Mouse (Mus musculus): ENCODE measurements around the gene Acp4. TPM values are rescaled to one million over a fixed set of nuclear protein-coding genes. Genes with fewer than 3 reads are reported as not detected.

Acp4 gene
- not detected in 2 replicates for polyA plus RNA-seq (2015; fragmentation: Nextera tagmentation; extraction: Ambion mirVana)

DNA sequence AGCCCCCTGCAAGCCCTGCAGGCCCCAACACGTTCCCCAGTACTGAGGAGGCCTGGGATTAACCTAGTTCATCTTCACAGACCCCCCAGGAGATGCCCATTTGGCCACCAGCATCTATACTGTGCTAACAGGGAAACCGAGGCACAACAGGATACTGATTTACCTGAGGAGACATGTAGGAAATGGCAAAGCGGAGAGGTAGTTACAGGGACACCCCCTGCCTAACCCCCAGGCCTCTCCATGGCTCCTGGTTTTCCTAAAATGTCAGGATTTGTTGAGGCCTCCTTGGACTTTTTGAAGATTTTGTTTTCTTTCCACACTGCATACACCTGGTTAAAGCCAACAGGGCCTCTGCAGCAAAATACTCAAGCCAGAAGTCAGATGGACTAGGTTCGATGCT is at the start of gene Acp4:
Acp4 (minus strand) TSS at position 101 of the 400 bp plus-strand sequence.
- Histone ChIP-seq H3K9ac (replicated peaks; ENCODE audit: low read depth) (no peak within 1 kb of the TSS), H3K4me3 (ENCODE audit: low read depth, low read length) (no peak within 1 kb of the TSS), H3K4me1 (ENCODE audit: insufficient read depth, low read depth, low read length) (no peaks in the 10 kb centered on the region), H3K4me2 (replicated peaks; ENCODE audit: low read depth, low read length) (no peak within 1 kb of the TSS), H3K9me3 (ENCODE audit: low read length) (no peaks in the 10 kb centered on the region), H3K36me3 (ENCODE audit: insufficient read depth, low read length) (no peaks in the 10 kb centered on the region), H3K27ac (ENCODE audit: low read length) (no peak within 1 kb of the TSS), H3K27me3 (replicated peaks; ENCODE audit: insufficient read depth, low read length) (no peaks in the 10 kb centered on the region)
- TF ChIP-seq CTCF (IDR thresholded peaks at IDR 0.05): no peak
- no peak for TF ChIP-seq EP300 (IDR thresholded peaks at IDR 0.05)
- no peak for DNase-seq (ENCODE audit: low spot score)
- WGBS: 77% methylated on average over 4 of the region's 4 CpGs
- ATAC-seq: no peak

DNA sequence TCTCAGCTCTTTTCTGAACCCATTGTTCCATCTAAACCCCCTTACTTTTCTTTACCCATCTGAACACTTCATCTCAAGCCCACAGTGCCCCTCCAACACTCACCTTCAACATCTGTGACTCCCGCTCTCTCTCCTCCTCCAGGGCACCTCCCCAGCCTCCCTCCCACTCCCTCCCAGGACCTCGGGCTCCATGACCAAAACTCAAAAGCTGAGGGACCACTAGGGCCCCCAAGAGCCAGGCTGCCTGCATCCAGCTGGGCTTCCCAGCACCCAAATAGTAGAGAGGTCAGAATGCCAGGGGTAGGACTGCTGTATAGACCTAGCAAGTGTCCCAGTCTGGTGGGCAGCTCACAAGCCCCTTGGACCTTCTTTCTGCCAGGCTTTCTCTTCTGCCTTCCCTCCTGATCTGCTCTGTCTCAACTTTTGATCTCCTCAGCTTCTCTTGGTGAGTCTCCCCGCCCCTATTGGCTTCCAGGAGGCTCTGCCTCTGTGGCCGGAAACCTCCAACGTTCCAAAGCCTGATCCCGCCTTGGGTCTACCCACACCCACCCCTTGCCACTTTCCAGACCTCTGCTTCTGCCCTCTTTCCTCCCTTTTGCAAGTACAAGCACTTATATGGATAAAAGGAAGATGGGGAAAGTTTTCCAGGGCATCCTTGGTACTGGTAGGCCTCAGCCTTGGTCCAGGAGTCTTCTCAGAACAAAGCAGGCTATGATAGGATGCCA is 49.5 kb upstream of the Acp4 start, which contains the start of gene Clec11a:
Clec11a (minus strand) TSS at position 387 of the 725 bp plus-strand sequence.
- Histone ChIP-seq H3K27me3 (replicated peaks; ENCODE audit: insufficient read depth, low read length) (0 out of 2 replicates have a peak, but pooled peaks cover 7% of the 10 kb centered on the region), H3K4me3 (ENCODE audit: low read depth, low read length) (no peak within 1 kb of the TSS), H3K4me1 (ENCODE audit: insufficient read depth, low read depth, low read length) (peaks cover 9% of the 10 kb centered on the region; the same call in 1 of the 2 replicates), H3K27ac (ENCODE audit: low read length) (no peak within 1 kb of the TSS), H3K4me2 (replicated peaks; ENCODE audit: low read depth, low read length) (peak within 1 kb of the TSS; percentile 14), H3K9ac (replicated peaks; ENCODE audit: low read depth) (no peak within 1 kb of the TSS), H3K36me3 (ENCODE audit: insufficient read depth, low read length) (no peaks in the 10 kb centered on the region), H3K9me3 (ENCODE audit: low read length) (no peaks in the 10 kb centered on the region)
- no peak for TF ChIP-seq EP300 (IDR thresholded peaks at IDR 0.05)
- TF ChIP-seq CTCF (IDR thresholded peaks at IDR 0.05): no peak
- WGBS: 66% methylated on average over 6 of the region's 6 CpGs
- DNase-seq (ENCODE audit: low spot score) (no peak), ATAC-seq (no peak)

DNA sequence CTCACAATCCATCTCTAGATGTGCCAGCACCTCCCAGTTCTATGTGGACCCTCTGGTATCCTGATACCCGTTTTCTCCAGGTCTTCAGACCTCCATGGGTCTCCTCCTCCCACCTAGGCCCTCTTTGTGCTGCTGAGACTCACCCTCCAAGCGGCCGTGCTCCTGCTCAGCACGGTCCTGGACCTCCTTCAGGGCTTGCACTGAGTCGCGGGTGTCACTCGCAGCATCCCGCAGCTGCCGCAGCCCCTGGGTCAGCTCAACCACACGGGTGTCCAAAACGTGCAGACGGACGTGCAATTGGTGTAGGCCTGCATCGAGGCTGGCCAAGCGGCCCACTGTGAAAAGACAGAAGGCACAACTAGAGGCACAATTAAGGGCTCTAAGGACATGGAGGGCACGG is 48.5 kb upstream of the Acp4 start:
- no peak overlapping the region for H3K9ac ChIP-seq (replicated peaks; ENCODE audit: low read depth)

DNA sequence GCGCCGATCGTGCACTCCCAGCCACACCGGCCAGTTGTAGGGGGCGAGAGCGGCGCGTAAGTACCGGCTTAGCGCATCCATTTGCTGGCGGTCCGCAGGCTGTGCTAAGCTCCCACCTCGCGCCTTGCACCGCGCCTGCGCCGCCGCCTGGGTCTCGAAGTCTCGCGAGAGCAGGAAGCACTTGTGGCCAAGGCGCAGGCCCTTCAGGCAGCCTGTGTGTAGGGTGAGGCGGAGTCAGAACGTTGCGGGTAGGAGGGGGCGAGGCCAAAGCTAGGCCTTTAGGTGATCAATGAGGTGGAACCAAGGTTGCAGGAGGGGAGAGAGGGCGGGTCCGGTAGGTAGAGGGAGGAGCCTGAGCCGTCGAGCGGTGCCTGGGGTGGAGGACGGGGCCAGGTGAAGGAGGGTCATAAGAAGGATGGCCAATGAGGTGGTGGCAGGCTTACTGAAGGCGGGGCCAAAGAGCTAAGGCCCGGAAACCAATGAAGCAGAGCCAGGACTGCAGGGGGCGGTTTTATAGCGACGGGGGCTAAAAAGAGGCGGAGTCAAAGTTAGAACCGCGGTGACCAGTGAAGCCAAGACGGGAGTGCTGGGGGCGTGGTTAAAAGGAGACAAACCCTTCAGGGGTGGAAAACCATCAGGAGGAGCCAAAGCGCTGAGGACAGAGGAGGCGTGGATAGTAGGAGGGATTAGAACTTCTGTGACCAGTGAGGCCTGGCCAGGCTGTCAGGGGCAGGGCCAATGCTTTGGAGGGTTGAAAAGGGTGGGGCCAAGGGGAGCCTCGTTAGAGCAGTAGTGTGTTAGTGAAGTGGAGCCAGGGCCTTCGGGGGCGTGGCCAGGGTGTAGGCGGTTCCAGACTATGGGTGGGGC is 47.8 kb upstream of the Acp4 start:
- Histone ChIP-seq H3K4me1 (ENCODE audit: insufficient read depth, low read depth, low read length) (peaks cover 4% of the 10 kb centered on the region; the same call in 1 of the 2 replicates), H3K27ac (ENCODE audit: low read length) (peak overlapping the region; percentile 80), H3K36me3 (ENCODE audit: insufficient read depth, low read length) (no peaks in the 10 kb centered on the region), H3K4me2 (replicated peaks; ENCODE audit: low read depth, low read length) (peak overlapping the region; percentile 71), H3K4me3 (ENCODE audit: low read depth, low read length) (peak overlapping the region; percentile 48), H3K27me3 (replicated peaks; ENCODE audit: insufficient read depth, low read length) (no peaks in the 10 kb centered on the region), H3K9me3 (ENCODE audit: low read length) (no peaks in the 10 kb centered on the region), H3K9ac (replicated peaks; ENCODE audit: low read depth) (peak overlapping the region; percentile 56)
- peak; percentile 26; the same call in 1 of the 2 replicates for TF ChIP-seq EP300 (IDR thresholded peaks at IDR 0.05)
- peak; percentile 28 for TF ChIP-seq CTCF (IDR thresholded peaks at IDR 0.05)
- ATAC-seq (peak; percentile 93), DNase-seq (ENCODE audit: low spot score) (peak; percentile 100)
- WGBS: 1% methylated on average over 46 of the region's 49 CpGs

More for the DNA sequence above, 48.5 kb upstream of the Acp4 start:
- 12% methylated on average over 16 of the region's 16 CpGs for WGBS
- ATAC-seq: no peak
- Histone ChIP-seq H3K4me2 (replicated peaks; ENCODE audit: low read depth, low read length) (peak overlapping the region; percentile 14), H3K4me1 (ENCODE audit: insufficient read depth, low read depth, low read length) (peaks cover 9% of the 10 kb centered on the region; the same call in 1 of the 2 replicates), H3K27me3 (replicated peaks; ENCODE audit: insufficient read depth, low read length) (0 out of 2 replicates have a peak, but pooled peaks cover 3% of the 10 kb centered on the region), H3K36me3 (ENCODE audit: insufficient read depth, low read length) (no peaks in the 10 kb centered on the region), H3K4me3 (ENCODE audit: low read depth, low read length) (no peak overlapping the region), H3K27ac (ENCODE audit: low read length) (no peak overlapping the region), H3K9me3 (ENCODE audit: low read length) (no peaks in the 10 kb centered on the region)
- no peak for TF ChIP-seq CTCF (IDR thresholded peaks at IDR 0.05)
- TF ChIP-seq EP300 (IDR thresholded peaks at IDR 0.05): no peak
- DNase-seq (ENCODE audit: low spot score): no peak

DNA sequence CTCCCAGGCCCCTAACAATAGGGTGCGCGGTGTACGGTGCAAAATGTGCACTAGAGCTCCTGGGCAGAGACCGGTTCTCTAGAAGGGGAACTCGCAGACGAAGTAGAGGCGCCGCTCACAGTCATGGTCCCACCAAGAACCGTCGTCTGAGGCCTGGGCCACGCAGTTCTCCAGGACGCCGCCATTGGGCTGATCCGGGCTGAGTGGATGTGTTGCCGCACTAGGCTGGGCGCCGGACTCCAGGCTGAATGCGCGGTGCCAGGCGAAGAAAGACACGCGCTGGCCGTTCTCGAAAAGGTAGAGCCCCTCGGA is 47.2 kb upstream of the Acp4 start:
- Histone ChIP-seq H3K9ac (replicated peaks; ENCODE audit: low read depth) (peak overlapping the region; percentile 56), H3K9me3 (ENCODE audit: low read length) (no peaks in the 10 kb centered on the region), H3K4me2 (replicated peaks; ENCODE audit: low read depth, low read length) (peak overlapping the region; percentile 71), H3K27ac (ENCODE audit: low read length) (peak overlapping the region; percentile 80), H3K27me3 (replicated peaks; ENCODE audit: insufficient read depth, low read length) (no peaks in the 10 kb centered on the region), H3K36me3 (ENCODE audit: insufficient read depth, low read length) (no peaks in the 10 kb centered on the region), H3K4me1 (ENCODE audit: insufficient read depth, low read depth, low read length) (peaks cover 4% of the 10 kb centered on the region; the same call in 1 of the 2 replicates), H3K4me3 (ENCODE audit: low read depth, low read length) (peak overlapping the region; percentile 48)
- DNase-seq (ENCODE audit: low spot score) (no peak), ATAC-seq (peak; percentile 10)
- TF ChIP-seq EP300 (IDR thresholded peaks at IDR 0.05) (no peak), CTCF (IDR thresholded peaks at IDR 0.05) (no peak)
- WGBS: under 1% methylated on average over 25 of the region's 25 CpGs
